Mouse (Mus musculus): ENCODE measurements around the gene Pheta1.

DNA sequence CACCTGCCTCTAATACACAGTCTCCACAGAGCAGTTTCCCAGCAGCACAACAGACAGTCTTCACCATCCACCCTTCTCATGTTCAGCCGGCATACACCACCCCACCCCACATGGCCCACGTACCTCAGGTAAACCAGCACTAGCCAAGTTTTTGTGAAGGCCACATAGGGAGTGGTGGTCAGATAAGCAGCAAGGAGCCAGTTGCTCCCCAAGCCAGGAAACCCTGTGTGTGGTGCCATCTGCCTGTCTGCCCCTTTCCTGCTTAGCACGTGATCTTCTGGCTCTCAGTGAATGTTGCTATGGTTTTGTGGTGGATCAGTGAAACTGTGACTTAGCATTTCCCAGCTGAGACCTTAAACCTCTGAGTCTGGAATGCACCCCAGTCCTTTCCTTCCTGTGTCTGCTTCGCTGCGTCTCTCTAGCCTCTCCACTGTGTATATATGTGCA is 37.3 kb upstream of the Pheta1 start:
- TF ChIP-seq POLR2A (IDR thresholded peaks at IDR 0.05; ENCODE audit: low read depth, low read length) = no peak
- no peak for TF ChIP-seq CTCF (IDR thresholded peaks at IDR 0.05; ENCODE audit: extremely low read depth, insufficient read length, insufficient replicate concordance, low read depth, low read length)
